Mouse (Mus musculus): ENCODE results near the gene Acot11.

Acot11 gene

DNA sequence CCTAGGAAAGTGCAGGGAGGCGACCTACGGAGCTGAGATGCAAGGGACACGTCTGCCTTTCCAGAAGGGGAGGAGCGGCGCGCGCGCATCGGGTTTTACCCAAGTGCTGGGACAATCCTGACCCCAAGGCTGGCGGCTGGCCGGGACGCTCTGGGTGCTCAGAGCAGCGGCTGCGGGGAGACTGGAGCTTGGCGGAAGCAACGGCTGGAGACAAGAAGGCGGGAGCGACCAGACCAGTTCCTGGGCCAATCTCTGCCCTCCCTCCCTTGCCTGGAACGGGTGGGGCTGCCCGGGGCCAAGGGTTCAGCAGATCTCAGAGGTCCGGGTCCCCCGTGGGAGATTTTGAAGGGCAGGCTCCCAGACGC, at the start of gene Acot11:
Gene Acot11 (minus strand): TSS at position 89 of the 365 bp plus-strand sequence.
- DNase-seq (ENCODE audit: low spot score) = peak; percentile 65

- DNase-seq (ENCODE audit: low spot score) = peak; percentile 34
Measured at GRCm38 (mm10) chr4:106848290-106849092, 43.7 kb upstream of the Acot11 start.

GRCm38 (mm10) chr4:106847591-106848289, 42.9 kb upstream of the Acot11 start:
- DNase-seq (ENCODE audit: low spot score) = peak; percentile 80

GRCm38 (mm10) chr4:106842561-106842960, 37.8 kb upstream of the Acot11 start:
- DNase-seq (ENCODE audit: low spot score) = no peak

GRCm38 (mm10) chr4:106841856-106842255, 37.1 kb upstream of the Acot11 start:
- DNase-seq (ENCODE audit: low spot score) = no peak

DNA sequence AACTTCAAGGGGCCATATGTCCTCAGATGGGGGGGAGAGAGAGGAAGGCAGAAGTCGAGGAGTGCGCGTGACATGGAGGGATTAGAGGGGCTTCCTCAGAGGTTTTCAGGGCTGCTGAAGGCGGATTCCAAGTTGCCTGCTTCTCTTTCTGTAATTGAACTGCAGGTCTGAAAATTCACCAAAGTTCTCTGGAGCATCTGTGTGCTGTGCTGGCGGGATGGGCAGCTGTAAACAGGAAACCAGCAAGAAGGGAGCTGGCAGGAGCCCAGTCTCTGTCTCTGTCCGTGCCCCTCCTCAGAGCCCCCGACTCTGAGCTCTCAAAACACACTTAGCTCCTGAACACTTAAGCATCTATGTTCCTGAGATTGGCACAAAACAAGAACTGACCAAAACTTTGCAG, 36.5 kb upstream of the Acot11 start:
- DNase-seq (ENCODE audit: low spot score) = no peak

- no peak for DNase-seq (ENCODE audit: low spot score)
Measured at GRCm38 (mm10) chr4:106840651-106841145, 35.9 kb upstream of the Acot11 start.

GRCm38 (mm10) chr4:106839964-106840611, 35.3 kb upstream of the Acot11 start:
- DNase-seq (ENCODE audit: low spot score) = peak; percentile 92

- no peak for DNase-seq (ENCODE audit: low spot score)
Measured at GRCm38 (mm10) chr4:106839254-106839834, 34.5 kb upstream of the Acot11 start.

GRCm38 (mm10) chr4:106838548-106839253, 33.9 kb upstream of the Acot11 start:
- peak; percentile 95 for DNase-seq (ENCODE audit: low spot score)

- no peak for DNase-seq (ENCODE audit: low spot score)
Measured at GRCm38 (mm10) chr4:106837964-106838363, 33.2 kb upstream of the Acot11 start.

- DNase-seq (ENCODE audit: low spot score) = no peak
Measured at GRCm38 (mm10) chr4:106837425-106837824, 32.6 kb upstream of the Acot11 start.

- DNase-seq (ENCODE audit: low spot score) = no peak
Measured at GRCm38 (mm10) chr4:106830545-106831112, 25.8 kb upstream of the Acot11 start.

- peak; percentile 76 for DNase-seq (ENCODE audit: low spot score)
Measured at GRCm38 (mm10) chr4:106827738-106828361, 23.1 kb upstream of the Acot11 start.

DNA sequence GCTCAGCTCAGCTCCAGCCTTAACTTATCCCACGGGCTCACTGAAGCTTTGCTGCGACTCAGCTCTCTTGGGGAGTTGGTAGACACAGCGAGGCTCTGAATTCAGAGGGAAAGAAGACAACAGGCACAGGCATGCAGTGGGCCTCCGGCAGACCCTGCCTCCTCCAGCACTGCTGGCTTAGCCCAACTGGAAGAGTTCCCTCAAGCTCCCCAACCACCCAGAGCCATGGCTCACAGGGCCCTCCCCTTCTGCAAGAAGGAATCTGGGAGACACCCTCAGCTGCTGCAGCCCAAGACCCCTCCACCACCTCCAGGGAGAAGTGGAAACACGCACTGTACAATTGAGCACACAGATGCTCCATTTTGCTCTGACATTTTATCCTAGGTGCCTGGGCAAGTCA, 20.4 kb upstream of the Acot11 start:
- no peak for DNase-seq (ENCODE audit: low spot score)

DNA sequence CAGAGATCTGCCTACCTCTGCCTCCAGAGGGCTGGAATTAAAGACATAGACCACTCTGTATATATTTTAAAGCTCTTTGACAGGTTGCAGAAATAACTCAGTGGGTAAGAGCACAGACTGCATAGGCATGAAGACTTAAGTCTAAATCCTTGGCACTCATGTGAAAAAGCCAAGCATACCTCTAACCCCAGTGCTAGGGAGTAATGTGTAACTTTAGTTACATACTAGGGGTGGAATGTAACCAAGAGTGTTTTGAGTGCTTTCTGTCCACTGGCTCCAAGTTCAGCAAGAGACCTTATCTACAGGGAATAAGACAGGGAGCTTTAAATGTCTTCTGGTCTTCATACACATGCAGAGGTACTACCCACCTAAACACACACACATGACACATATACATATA, 14.6 kb upstream of the Acot11 start:
- DNase-seq (ENCODE audit: low spot score) = no peak

DNA sequence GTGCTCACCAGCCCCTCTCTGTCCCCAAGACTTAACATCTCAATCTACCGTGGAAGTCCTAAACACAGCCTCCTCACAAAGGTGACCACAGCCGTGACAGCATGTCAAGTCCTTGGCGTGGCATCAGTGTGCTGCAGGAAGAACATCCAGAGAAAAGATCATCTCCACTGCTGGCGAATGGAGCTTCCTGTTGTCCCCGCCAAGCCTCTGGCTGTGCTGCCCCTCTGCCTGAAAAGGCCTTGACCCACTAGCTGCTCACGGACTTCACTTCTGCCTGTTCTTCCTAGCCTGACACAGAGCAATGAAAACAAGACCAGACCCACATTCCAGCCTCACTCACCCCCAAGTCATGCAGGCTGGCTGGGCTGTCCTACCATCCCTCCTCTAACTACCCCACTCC, 13.5 kb upstream of the Acot11 start:
- no peak for DNase-seq (ENCODE audit: low spot score)

- DNase-seq (ENCODE audit: low spot score) = no peak
Measured at GRCm38 (mm10) chr4:106817017-106817416, 12.2 kb upstream of the Acot11 start.

DNA sequence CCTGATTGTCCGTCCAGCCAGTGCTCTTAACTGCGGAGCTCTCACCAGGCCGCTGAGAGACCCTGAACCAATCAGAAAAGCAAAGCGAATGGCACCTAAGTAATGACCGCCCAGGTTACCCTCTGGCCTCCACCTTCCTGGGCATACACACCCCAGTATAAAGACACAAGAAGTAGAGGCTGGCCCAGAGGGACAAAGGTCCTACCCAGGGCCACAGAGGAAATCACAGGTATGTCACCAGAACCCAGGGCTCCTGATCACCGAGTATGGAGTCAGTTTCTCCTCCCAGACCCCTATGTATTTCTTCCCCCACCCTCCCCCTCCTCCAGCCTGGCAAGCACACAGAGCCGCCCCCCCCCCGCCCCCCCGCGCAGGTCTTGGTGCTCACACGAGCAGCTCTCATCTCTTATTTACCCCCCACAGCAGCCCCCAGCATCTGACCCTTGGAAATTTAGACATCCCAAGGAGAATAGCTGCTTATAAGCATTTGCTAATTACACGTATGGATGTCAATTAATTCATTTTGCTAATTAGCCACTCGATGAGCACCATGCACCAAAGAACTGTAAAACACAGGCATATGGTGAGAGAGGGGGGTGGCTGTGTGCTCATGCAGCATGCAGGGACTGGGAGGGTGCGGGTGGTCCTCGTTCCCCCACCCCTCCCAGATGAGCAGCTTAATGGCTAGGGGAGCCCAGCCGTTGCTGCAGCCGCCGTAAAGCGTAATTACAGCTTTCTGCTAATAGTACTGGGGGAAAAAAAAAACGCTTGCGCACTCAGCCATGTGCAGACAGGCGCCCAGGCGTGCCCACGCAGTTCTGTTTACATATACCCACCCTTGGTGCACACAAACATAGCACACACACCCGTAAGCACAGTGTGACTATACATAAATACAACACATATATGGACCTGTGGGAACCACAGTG, 10.9 kb upstream of the Acot11 start:
- DNase-seq (ENCODE audit: low spot score) = no peak

DNA sequence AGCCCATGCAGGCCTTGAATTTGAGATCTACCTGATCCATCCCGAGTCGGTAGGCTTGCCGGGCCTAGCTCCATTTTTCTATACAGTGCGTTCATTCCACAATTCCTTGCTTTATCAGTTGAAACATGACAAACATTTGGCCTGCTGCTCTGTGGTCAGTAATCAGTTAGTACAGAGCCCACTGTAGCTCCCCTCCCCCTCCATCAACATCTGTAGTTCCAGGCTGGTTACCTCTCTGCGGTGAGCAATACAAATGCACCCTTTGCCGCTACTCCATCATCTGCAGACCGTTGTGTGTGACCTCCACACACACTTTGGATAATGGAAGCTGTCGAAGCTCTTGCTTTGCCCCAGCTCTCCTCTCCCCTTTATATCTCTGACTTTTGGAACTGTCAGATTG, 6.4 kb upstream of the Acot11 start:
- no peak for DNase-seq (ENCODE audit: low spot score)

All from lung, postnatal 25 days (tissue).